Mouse (Mus musculus): ENCODE data around the gene Slc22a4.

GRCm38 (mm10) chr11:53975559-53975958 is 52.3 kb downstream of the Slc22a4 start:
- no peak for TF ChIP-seq POLR2A (IDR thresholded peaks at IDR 0.05; ENCODE audit: insufficient read depth, low read depth, low read length)
- no peak for TF ChIP-seq EP300 (IDR thresholded peaks at IDR 0.05; ENCODE audit: insufficient read depth, low read depth, low read length)
